Mouse (Mus musculus) intestine, embryonic 14.5 days (tissue): Measurements from ENCODE around the gene Pabpc1l. TPM values are rescaled to one million over a fixed set of nuclear protein-coding genes. Genes with fewer than 3 reads are reported as not detected.
A peak's percentile ranks its signal among the peaks of the same experiment; 100 is the strongest.

ENCODE experiments used
- ATAC-seq: fragments of 200-750 bp; cut with Nextera tagmentation; replicated peaks from 2 replicates; pipeline ENCODE4 v1.8.0; 2017; ENCODE audit warnings: low read depth, moderate number of reproducible peaks, moderate TSS enrichment, moderate library complexity; ENCODE audit not compliant: low FRiP score, low TSS enrichment
- DNase-seq: peaks from one replicate; pipeline ENCODE4 v3.0.0-alpha.2; 2018; ENCODE audit warnings: low spot score
- H3K27ac ChIP-seq: fragments of 300-500 bp; sonication (generic); 2 replicates; pipeline ENCODE4 v1.5.1; 2014; ENCODE audit warnings: low read depth, mild to moderate bottlenecking, control low read depth
- H3K27me3 ChIP-seq: fragments of 300-500 bp; sonication (generic); replicated peaks from 2 replicates; pipeline ENCODE4 v1.6.1; 2014; ENCODE audit warnings: low read length, control low read depth; ENCODE audit not compliant: control insufficient read depth, insufficient read depth
- H3K36me3 ChIP-seq: fragments of 300-500 bp; sonication (generic); 2 replicates; pipeline ENCODE4 v1.6.1; 2014; ENCODE audit warnings: low read length, control low read depth; ENCODE audit not compliant: control insufficient read depth, insufficient read depth
- H3K4me1 ChIP-seq: fragments of 300-500 bp; sonication (generic); replicated peaks from 2 replicates; pipeline ENCODE4 v1.6.1; 2014; ENCODE audit warnings: low read length, control low read depth, mixed read lengths; ENCODE audit not compliant: control insufficient read depth, insufficient read depth
- H3K4me2 ChIP-seq: fragments of 300-500 bp; sonication (generic); 2 replicates; pipeline ENCODE4 v1.6.1; 2014; ENCODE audit warnings: low read length
- H3K4me3 ChIP-seq: fragments of 300-500 bp; sonication (generic); 2 replicates; pipeline ENCODE4 v1.5.1; 2014; ENCODE audit warnings: low read depth, low read length, control low read depth, mixed read lengths
- H3K9ac ChIP-seq: fragments of 300-500 bp; sonication (generic); 2 replicates; pipeline ENCODE4 v1.6.1; 2014; ENCODE audit warnings: mild to moderate bottlenecking, low read length
- H3K9me3 ChIP-seq: fragments of 300-500 bp; sonication (generic); 2 replicates; pipeline ENCODE4 v1.6.1; 2016; ENCODE audit warnings: low read length, control low read depth; ENCODE audit not compliant: control insufficient read depth
- WGBS: fragments of 180-500 bp; shearing (Covaris S2); extraction: QIAGEN DNeasy Blood & Tissue Kit; methylation state at CpG from one replicate; pipeline ENCODE4 v1.1.7; 2014; 5-methylcytosine and 5-hydroxymethylcytosine counted together
- polyA plus RNA-seq: library from polyadenylated mRNA; unstranded; fragments of >200 nt; fragmentation: Nextera tagmentation; extraction: Ambion mirVana; gene quantifications from 2 replicates; pipeline ENCODE4 v1.2.1, GENCODE M21; 2014

Gene Pabpc1l
- polyA plus RNA-seq, result 0.73 and 1.5 TPM in 2 replicates

DNA sequence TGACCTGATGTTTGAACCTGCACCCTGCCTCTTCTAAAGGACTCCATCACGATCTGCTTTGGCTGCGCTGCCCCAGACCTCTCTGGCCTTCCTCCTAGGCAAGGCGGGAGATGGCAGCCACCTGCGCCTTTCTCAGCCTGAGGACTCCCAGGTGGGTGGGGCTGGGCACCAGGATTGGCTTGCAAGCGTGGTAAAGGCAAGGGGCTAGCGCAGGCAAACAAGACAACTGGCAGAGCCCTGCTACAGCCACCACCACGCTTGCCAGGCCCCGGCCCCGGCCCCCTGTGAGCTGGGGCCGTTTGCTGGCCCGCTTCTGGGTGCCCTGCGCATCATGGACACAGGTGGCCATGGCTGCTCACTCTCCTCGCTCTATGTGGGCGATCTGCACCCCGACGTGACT lies at the start of gene Pabpc1l:
Gene Pabpc1l, plus strand, starts transcription at position 301 of the 400 bp plus-strand sequence.
- ATAC-seq, result no peak
- no peak within 1 kb of the TSS for H3K4me3 ChIP-seq
- H3K9ac ChIP-seq, result no peak within 1 kb of the TSS
- H3K27me3 ChIP-seq, result no peaks in the 10 kb centered on the region
- no peaks in the 10 kb centered on the region for H3K4me1 ChIP-seq
- H3K36me3 ChIP-seq, result no peaks in the 10 kb centered on the region
- no peak within 1 kb of the TSS for H3K27ac ChIP-seq
- no peak within 1 kb of the TSS for H3K4me2 ChIP-seq
- WGBS, result 84% methylated on average over 16 of the region's 16 CpGs
- no peaks in the 10 kb centered on the region for H3K9me3 ChIP-seq
- no peak for DNase-seq

DNA sequence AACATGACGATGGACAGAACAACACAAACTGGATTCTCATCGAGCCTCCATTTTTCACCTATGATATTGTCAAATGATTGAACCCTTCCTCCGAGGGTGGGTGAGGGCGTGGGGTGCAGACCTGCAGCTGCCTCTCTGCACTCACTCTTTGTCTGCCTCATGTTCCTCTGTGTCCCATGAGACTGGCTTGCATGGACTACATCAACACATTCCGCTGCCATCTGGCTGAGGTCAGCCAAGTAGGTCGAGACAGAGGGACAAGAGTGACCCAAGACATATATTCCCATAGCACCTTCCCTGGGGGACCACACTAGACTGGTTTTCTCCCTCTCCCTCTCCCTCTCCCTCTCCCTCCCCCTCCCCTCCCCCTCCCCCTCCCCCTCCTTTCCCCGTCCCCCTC lies 48.8 kb upstream of the Pabpc1l start:
- ATAC-seq (no peak), DNase-seq (no peak)
- Histone ChIP-seq H3K4me2 (no peak overlapping the region), H3K27ac (no peak overlapping the region), H3K9ac (no peak overlapping the region), H3K9me3 (no peaks in the 10 kb centered on the region), H3K27me3 (no peaks in the 10 kb centered on the region), H3K4me1 (no peaks in the 10 kb centered on the region), H3K4me3 (no peak overlapping the region), H3K36me3 (no peaks in the 10 kb centered on the region)
- WGBS, result 93% methylated on average over 6 of the region's 7 CpGs

DNA sequence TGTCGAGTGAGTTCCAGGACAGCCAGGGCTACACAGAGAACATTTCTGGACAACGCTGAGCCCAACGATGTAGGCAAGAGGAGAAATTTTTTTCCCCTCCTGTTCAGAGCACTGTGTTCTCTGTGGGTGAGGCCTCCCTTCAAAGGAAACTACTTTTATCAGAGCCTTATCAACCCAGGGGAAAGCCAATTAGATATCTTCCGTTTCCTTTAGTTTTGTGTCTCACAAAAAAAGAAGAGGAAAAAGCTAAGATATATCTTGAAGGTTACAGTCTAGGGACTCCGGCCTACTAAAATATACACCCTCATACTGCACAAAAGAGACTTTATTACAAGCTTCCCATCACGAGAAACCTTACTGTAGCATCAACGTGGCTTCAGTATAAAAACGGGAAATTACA lies 38.0 kb upstream of the Pabpc1l start:
- Histone ChIP-seq H3K36me3 (no peaks in the 10 kb centered on the region), H3K27me3 (no peaks in the 10 kb centered on the region), H3K4me3 (no peak overlapping the region), H3K27ac (no peak overlapping the region), H3K4me2 (no peak overlapping the region), H3K4me1 (no peaks in the 10 kb centered on the region), H3K9me3 (no peaks in the 10 kb centered on the region), H3K9ac (no peak overlapping the region)
- ATAC-seq, result no peak
- WGBS, result 77% methylated on average over 8 of the region's 8 CpGs
- DNase-seq, result no peak

DNA sequence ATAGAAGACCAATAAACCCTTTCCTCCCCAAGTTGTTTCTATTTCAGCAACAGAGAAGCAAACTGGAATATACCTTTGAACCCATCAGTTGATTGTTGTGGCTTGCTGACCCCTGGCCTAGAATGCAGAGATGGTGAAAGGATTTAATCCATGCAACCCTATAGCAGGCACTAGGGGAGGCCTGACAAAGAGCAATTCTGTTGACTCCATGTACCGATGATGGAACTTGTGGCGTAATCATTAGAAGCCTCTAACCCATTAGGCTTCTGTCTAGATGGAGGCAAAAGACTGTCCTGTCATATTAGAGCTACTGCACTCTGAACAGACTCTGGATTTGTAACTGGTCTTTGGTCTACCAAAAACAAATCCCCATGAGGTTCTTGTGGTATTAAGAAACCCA lies 32.4 kb upstream of the Pabpc1l start:
- Histone ChIP-seq H3K4me3 (no peak overlapping the region), H3K36me3 (peaks cover 8% of the 10 kb centered on the region; the same call in 1 of the 2 replicates), H3K9me3 (no peaks in the 10 kb centered on the region), H3K4me1 (peaks cover 13% of the 10 kb centered on the region), H3K27me3 (no peaks in the 10 kb centered on the region), H3K27ac (no peak overlapping the region), H3K4me2 (no peak overlapping the region), H3K9ac (no peak overlapping the region)
- DNase-seq (no peak), ATAC-seq (no peak)
- 98% methylated on average over 2 of the region's 2 CpGs for WGBS

DNA sequence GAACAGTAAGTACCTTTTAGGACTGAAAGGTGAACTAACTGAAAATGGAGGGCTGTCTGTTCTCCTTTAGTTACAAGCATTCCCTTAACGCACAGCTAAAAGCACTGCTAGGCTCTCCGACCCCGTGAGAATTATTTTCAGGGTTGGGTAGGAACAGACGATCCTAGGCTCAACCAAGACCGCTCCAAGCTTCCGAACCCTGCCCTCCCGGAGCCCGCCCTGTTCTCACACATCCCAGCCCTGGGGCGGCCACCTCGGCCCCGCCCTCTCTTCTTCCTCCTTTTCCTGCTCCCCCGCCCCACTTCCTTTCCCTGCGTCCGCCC lies 30.6 kb upstream of the Pabpc1l start, which contains the start of gene Ywhab:
Gene Ywhab, plus strand, starts transcription at position 307 of the 323 bp plus-strand sequence.
- H3K27me3 ChIP-seq, result no peaks in the 10 kb centered on the region
- H3K9ac ChIP-seq, result peak within 1 kb of the TSS; percentile 91
- peak within 1 kb of the TSS; percentile 97 for H3K4me3 ChIP-seq
- H3K36me3 ChIP-seq, result peaks cover 15% of the 10 kb centered on the region; the same call in 1 of the 2 replicates
- no peak for ATAC-seq
- no peaks in the 10 kb centered on the region for H3K9me3 ChIP-seq
- H3K4me1 ChIP-seq, result peaks cover 16% of the 10 kb centered on the region
- 0% methylated on average over 14 of the region's 14 CpGs for WGBS
- H3K4me2 ChIP-seq, result peak within 1 kb of the TSS; percentile 67
- no peak for DNase-seq
- H3K27ac ChIP-seq, result peak within 1 kb of the TSS; percentile 96

DNA sequence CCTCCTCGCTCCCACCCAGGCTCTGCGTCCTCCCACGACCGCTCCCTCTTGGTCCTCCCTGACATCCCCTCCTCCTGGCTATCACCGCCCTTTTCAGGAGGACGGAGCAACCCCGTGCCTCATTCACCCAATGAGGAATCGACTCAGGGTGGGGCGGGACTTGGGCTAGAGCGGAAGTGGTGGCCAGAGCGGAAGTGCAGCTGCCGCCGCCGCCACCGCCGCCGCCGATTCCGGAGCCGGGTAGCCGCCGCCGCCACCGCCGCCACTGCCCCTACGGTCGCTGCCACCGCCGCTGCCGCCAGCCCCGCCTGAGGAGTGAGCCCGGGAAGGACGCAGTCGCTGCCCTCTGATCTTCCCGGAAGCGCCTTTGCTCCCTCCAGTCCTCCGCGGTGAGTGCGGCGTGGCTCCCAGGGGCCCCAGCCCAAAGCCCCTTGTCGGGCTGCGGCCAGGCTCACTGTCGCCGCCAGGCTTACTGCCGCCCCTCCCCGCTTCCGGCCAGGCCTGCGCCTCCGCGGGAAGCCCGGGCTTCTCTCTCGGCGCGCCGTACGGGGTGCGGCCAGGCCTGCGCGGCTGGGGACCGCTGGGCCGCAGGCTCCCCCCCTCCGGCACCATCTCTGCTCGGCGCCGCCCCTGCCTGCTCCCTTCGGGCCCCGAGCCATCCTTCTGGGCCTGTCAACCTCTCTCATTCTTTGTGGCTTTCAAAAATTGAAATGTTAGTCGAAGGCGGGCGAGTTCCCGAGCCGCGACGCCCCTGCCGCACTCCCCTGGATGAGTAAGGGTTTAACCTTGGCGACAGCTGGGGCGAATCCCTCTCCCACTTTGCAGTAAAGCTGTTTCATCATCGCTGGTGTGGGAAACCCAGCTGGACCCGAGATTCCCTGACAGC lies 30.0 kb upstream of the Pabpc1l start:
- peaks cover 15% of the 10 kb centered on the region; the same call in 1 of the 2 replicates for H3K36me3 ChIP-seq
- peak overlapping the region; percentile 96 for H3K27ac ChIP-seq
- peak overlapping the region; percentile 97 for H3K4me3 ChIP-seq
- ATAC-seq (peak; percentile 100), DNase-seq (peak; percentile 91)
- under 1% methylated on average over 69 of the region's 79 CpGs for WGBS
- H3K9ac ChIP-seq, result peak overlapping the region; percentile 91
- peaks cover 18% of the 10 kb centered on the region for H3K4me1 ChIP-seq
- no peaks in the 10 kb centered on the region for H3K27me3 ChIP-seq
- peak overlapping the region; percentile 67 for H3K4me2 ChIP-seq
- no peaks in the 10 kb centered on the region for H3K9me3 ChIP-seq

DNA sequence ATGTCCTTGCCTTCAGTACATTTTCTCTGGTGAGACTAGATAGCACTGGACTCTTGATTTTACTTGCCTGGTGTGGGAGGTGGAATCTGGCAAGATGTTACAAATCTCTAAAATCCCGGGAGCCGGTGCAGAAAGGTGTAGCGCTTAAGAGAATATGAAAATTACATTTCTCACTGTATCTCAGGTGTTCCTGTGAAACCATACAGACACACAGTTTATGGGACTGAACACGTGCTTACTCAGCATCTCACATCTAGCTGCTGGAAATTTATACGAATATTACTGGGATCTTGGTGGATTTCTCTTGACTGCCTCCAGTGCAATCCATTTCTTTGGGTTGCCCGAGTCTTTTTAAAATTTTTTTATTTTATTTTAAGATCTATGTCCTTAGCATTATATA lies 29.0 kb upstream of the Pabpc1l start:
- Histone ChIP-seq H3K4me3 (peak overlapping the region; percentile 97), H3K36me3 (peaks cover 15% of the 10 kb centered on the region; the same call in 1 of the 2 replicates), H3K9me3 (no peaks in the 10 kb centered on the region), H3K4me1 (peaks cover 19% of the 10 kb centered on the region), H3K27me3 (no peaks in the 10 kb centered on the region), H3K4me2 (peak overlapping the region; percentile 67), H3K9ac (peak overlapping the region; percentile 91), H3K27ac (no peak overlapping the region)
- DNase-seq (no peak), ATAC-seq (no peak)
- WGBS, result 74% methylated on average over 6 of the region's 6 CpGs

DNA sequence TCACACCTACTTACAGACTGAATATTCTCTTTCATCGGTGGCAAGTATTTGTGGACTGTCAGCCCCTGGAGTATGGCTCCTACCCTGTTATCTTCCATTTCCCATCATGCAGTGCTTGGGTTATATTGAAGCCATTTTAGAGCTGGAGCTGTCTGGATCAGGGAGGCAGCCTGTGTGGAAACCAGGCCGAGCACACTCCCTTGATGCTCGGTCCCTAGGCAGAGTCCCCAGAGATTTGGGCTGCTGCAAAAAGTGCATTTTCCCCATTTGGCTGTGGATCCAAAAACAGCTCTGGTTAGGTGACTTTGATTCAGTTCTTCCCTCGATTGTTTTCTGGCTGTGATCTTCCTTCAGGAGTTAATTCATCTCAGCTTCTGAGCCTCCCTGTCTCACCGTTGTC lies 28.4 kb upstream of the Pabpc1l start:
- no peak overlapping the region for H3K9ac ChIP-seq

More for the DNA sequence above, 28.4 kb upstream of the Pabpc1l start:
- Histone ChIP-seq H3K9me3 (no peaks in the 10 kb centered on the region), H3K4me1 (peaks cover 19% of the 10 kb centered on the region), H3K36me3 (peaks cover 15% of the 10 kb centered on the region; the same call in 1 of the 2 replicates), H3K27me3 (no peaks in the 10 kb centered on the region), H3K4me3 (no peak overlapping the region), H3K4me2 (peak overlapping the region; percentile 67), H3K27ac (no peak overlapping the region)
- ATAC-seq, result no peak
- 72% methylated on average over 5 of the region's 5 CpGs for WGBS
- no peak for DNase-seq
